Mouse (Mus musculus) C2C12 (cell line): ENCODE measurements at regions not wholly inside any gene's neighbourhood (a gene's known extent, or its start where the extent isn't known, plus 50 kb on each side); places are given as distances from the start of the nearest gene placed in this dataset.

ENCODE experiments used
- CTCF ChIP-seq: IDR thresholded peaks from one replicate; pipeline ENCODE4 v1.5.1; 2011; ENCODE audit not compliant: control insufficient read depth, insufficient read depth, insufficient read length
- FOSL1 ChIP-seq: IDR thresholded peaks from one replicate; pipeline ENCODE4 v1.8.0; 2011; ENCODE audit warnings: mild to moderate bottlenecking, low read length; ENCODE audit not compliant: poor library complexity, insufficient read depth, severe bottlenecking
- MYOG ChIP-seq: IDR thresholded peaks from one replicate; pipeline ENCODE4 v1.6.1; 2011; ENCODE audit not compliant: control insufficient read depth, insufficient read length; ENCODE audit errors: extremely low read depth
- USF1 ChIP-seq: IDR thresholded peaks from one replicate; pipeline ENCODE4 v1.6.1; 2011; ENCODE audit warnings: low read depth, mild to moderate bottlenecking, control low read depth, moderate library complexity

- TF ChIP-seq CTCF (no peak), MYOG (no peak), USF1 (no peak), FOSL1 (no peak)
Observed at GRCm38 (mm10) chr14:89636689-89637088, 1165.5 kb upstream of the Pcdh20 start.
